Mouse (Mus musculus) cerebellum, adult 2 months (tissue): ENCODE results near the gene Heg1. TPM values are rescaled to one million over a fixed set of nuclear protein-coding genes. Genes with fewer than 3 reads are reported as not detected.

Experiments
- DNase-seq, 2 experiments: peaks; one replicate each; pipeline ENCODE4 v3.0.0; 2021
- H3K27ac ChIP-seq: fragments of 200-500 bp; 2 replicates; pipeline ENCODE4 v1.5.1; 2012; ENCODE audit warnings: low read length, control low read depth, inconsistent platforms; ENCODE audit not compliant: insufficient read depth
- H3K27me3 ChIP-seq: fragments of 200-500 bp; 2 replicates; pipeline ENCODE4 v1.6.1; 2012; ENCODE audit warnings: inconsistent platforms, mild to moderate bottlenecking, low read length, moderate library complexity; ENCODE audit not compliant: control insufficient read depth, insufficient read depth
- H3K4me1 ChIP-seq: fragments of 200-500 bp; 2 replicates; pipeline ENCODE4 v1.6.1; 2011; ENCODE audit warnings: low read length; ENCODE audit not compliant: control insufficient read depth, insufficient read depth
- H3K4me3 ChIP-seq: fragments of 200-500 bp; replicated peaks from 2 replicates; pipeline ENCODE3; 2011; ENCODE audit warnings: mild to moderate bottlenecking, low read depth, low read length, control low read depth; ENCODE audit not compliant: insufficient read depth
- CTCF ChIP-seq: fragments of 200-500 bp; IDR thresholded peaks from 2 replicates; pipeline ENCODE4 v1.5.1; 2011; ENCODE audit warnings: low read depth, mild to moderate bottlenecking, control low read depth, low read length, moderate library complexity, borderline replicate concordance; ENCODE audit not compliant: insufficient read depth
- POLR2A ChIP-seq: fragments of 200-500 bp; IDR thresholded peaks from 2 replicates; pipeline ENCODE4 v1.6.1; 2011; ENCODE audit warnings: low read length, control low read depth, borderline replicate concordance; ENCODE audit not compliant: insufficient read depth
- WGBS: fragments of 180-500 bp; shearing (Covaris S2); methylation state at CpG from one replicate; pipeline ENCODE4 v1.1.7; 2018; 5-methylcytosine and 5-hydroxymethylcytosine counted together
- polyA plus RNA-seq: library from polyadenylated mRNA; depleted of rRNA; stranded (reverse); fragments of >200 nt; gene quantifications from 2 replicates; pipeline ENCODE4 v1.2.3, GENCODE M21; 2012

The Heg1 gene
- polyA plus RNA-seq, 1 experiment, result 21.9 TPM

DNA sequence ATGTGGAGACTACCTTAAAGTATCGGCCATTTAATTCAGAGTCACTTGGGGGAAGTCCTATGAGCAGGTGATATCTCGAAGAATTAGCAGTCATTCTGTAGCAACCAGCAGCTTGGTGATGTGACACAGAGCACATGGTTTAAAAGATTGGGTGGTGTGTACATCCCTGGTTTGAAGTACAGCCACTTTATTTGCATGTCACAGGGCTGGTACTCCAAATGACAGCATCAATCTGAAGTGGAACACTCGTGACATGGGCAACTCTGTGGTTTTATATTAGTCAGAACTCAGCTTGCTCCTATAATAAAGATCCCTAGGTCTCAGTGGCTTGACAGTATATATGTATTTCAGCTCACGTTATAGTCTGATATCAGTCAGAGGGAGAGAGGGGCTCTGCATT is 11.5 kb upstream of the Heg1 start:
- Histone ChIP-seq H3K27ac (no peak overlapping the region), H3K4me1 (peaks cover 20% of the 10 kb centered on the region), H3K4me3 (no peak overlapping the region), H3K27me3 (no peaks in the 10 kb centered on the region)
- 95% methylated on average over 4 of the region's 4 CpGs for WGBS
- TF ChIP-seq CTCF, result no peak
- no peak for TF ChIP-seq POLR2A
- no peak for DNase-seq

DNA sequence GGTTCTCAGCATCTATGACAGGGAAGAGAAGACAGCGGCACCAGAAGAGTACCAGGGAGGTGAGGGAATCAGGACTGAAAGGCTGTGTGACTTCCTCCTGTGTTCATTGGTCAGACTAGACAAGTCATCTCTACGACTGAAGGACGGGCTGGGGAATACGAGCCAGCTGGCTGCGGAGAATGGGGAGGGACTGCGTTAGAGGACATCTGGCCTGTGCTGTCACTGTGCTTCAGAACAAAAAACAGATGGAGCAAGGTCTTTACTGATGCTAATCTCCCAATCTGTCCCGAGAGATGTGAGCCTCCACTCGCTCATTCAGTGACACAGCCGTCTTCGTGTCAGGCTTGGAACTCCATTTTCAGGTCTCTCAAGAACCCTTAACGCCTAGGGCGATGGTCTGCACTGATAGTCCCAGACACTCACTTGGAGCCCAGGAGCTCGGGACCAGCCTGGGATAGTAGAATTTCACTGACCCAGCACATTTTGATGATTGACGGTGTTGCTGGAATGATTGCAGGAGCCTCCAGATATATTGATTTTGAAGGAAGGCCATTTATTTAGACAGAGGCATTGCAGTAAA is 10.6 kb upstream of the Heg1 start:
- H3K27ac ChIP-seq, result no peak overlapping the region
- no peak overlapping the region for H3K4me3 ChIP-seq
- H3K4me1 ChIP-seq, result peaks cover 21% of the 10 kb centered on the region
- no peak for DNase-seq
- 61% methylated on average over 14 of the region's 14 CpGs for WGBS
- TF ChIP-seq CTCF, result no peak
- no peak for TF ChIP-seq POLR2A
- H3K27me3 ChIP-seq, result no peaks in the 10 kb centered on the region

DNA sequence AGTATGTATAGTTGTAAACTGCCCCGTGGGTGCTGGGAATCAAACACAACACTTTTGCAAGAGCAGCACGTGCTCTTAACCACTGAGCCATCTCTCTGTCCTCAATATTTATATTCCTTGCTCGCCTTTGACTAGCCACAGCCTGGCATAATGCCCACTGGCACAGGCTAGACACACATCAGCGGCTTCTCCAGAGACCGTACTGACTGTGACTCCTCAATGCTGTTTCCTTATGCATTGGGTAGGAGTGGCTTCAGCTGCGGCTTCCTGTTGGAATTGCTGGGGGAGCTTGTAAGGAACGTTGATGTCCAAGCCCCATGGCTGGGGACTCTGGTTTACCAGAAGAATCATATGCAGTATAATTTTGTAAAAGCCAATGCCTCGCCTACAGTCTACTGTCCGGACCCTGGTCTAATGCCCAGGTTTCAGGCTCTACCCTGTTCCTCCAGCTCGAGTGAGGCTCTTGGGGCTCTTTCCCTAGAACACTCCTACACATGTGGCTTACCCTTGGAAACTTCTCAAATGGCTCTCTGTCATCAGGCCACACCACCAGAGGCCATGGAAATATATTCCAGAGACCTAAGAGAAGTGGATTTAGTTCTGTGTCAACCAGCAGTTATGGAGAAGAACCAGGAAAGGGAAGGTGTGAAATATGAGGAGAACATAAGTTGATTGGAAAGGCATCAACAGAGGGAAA is 8.9 kb upstream of the Heg1 start:
- TF ChIP-seq CTCF (no peak), POLR2A (no peak)
- no peak for DNase-seq
- H3K4me3 ChIP-seq, result no peak overlapping the region
- H3K27ac ChIP-seq, result no peak overlapping the region
- no peaks in the 10 kb centered on the region for H3K27me3 ChIP-seq
- H3K4me1 ChIP-seq, result peaks cover 13% of the 10 kb centered on the region
- WGBS, result 76% methylated on average over 10 of the region's 10 CpGs

DNA sequence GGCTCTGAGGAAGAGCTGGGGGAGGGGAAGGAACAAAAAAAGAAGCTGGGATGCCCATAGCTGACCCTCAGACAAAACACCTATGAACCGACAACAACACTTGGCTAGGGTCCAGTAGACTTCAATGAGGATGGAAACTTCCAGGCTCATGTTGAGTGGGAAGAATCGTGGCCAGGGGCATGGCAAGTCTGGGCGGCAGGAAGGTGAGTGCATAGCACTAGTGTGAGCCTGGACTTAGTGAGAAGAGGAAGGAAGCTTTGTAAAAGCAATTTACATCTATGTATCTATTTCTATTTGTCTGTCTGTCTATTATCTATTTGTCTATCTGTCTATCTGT is 8.4 kb upstream of the Heg1 start:
- H3K4me3 ChIP-seq, result no peak overlapping the region
- no peaks in the 10 kb centered on the region for H3K27me3 ChIP-seq
- no peak for TF ChIP-seq CTCF
- no peak for TF ChIP-seq POLR2A
- DNase-seq, result peak in 1 of 2 experiments; percentile 10
- H3K4me1 ChIP-seq, result peaks cover 10% of the 10 kb centered on the region
- 74% methylated on average over 3 of the region's 3 CpGs for WGBS
- H3K27ac ChIP-seq, result no peak overlapping the region

DNA sequence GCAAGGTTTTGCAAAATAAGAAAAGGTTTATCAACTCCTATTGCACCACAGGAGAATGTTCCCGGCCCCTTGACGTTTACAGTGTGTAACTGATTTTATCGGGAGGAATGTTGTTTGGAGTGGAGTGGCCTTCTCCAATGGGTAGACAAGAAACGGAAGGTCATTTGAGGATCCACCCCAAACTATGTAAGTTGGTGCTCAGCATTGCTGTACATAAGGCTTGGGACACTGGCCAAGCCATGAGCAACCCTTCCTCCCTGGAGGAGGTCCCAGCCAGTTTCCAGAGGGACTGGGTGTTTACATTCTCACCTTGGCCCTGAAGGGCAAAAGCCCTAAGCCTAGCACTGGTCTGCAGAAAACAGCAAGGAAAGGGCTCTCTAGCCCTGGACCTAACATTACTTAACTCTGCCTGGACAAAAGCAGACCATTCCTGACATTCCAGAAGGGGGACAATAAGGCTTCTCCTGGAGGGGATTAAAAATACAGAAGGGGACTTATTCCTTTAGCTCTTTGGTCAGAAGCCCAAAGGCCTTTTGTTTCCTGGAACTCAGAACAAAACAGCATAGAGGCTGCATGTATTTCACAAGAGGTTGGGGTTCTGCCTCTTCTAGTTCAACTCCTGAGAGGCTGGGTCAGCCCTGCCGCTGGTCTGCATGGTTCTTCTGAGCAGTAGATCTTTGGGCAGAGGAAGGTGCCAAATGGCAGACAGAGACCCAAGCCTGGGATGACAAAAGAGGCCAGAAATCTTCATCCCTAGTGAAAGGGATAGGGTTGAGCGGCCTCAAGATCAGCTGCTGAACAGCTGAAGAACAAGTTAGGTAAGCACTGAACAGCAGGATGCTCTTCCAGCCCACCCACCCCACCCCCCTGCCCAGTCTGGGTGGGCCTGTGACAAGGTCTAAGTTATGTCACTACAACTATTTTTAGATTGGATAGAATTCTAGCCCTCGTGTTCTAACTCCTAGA is 7.5 kb upstream of the Heg1 start:
- peaks cover 10% of the 10 kb centered on the region for H3K4me1 ChIP-seq
- H3K4me3 ChIP-seq, result no peak overlapping the region
- TF ChIP-seq POLR2A, result no peak
- H3K27me3 ChIP-seq, result no peaks in the 10 kb centered on the region
- no peak for DNase-seq
- no peak overlapping the region; the same call in 1 of the 2 replicates for H3K27ac ChIP-seq
- 85% methylated on average over 7 of the region's 7 CpGs for WGBS

DNA sequence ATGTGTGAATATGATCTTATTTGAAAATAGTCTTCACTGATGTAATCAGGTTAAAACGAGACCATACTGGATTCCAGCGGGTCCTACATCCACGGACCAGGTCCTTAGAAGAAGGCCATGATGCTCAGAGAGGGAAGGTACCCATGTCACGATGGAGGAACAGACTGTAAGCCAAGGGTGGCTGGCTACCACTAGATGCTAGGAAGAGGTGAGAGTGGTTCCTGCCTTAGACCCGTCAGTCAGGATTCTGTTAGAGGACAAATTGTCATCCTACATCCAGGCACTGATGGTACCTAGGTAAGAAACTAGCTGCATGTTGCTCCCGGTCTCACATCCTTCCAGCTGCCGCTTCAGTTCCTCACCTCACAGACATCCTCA is 6.9 kb upstream of the Heg1 start:
- Histone ChIP-seq H3K27ac (no peak overlapping the region; the same call in 1 of the 2 replicates), H3K27me3 (no peaks in the 10 kb centered on the region), H3K4me1 (peaks cover 10% of the 10 kb centered on the region), H3K4me3 (no peak overlapping the region)
- WGBS, result 94% methylated on average over 7 of the region's 7 CpGs
- no peak for DNase-seq
- no peak for TF ChIP-seq POLR2A
- TF ChIP-seq CTCF, result no peak

DNA sequence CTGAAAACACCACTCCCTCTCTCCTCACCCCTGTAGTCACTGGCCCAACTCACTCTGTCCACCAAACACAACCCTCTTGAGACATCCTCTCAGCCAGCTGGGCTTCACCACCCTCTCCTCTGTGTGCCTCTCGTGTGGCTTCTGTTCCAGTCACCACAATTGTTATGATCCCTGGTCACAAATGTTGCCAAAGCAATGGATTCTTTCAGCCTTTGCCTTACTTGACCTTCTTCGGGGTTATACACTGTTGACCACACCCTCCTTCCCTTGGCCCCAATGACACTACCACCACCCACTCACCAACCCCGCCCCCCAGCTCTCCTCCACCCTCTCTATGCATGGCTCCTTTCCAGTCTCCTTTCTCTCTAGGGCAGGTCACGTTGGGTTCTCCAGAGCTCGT is 6.3 kb upstream of the Heg1 start:
- Histone ChIP-seq H3K27ac (no peak overlapping the region), H3K4me1 (peaks cover 10% of the 10 kb centered on the region), H3K27me3 (no peaks in the 10 kb centered on the region), H3K4me3 (no peak overlapping the region)
- no peak for DNase-seq
- 90% methylated on average over 5 of the region's 5 CpGs for WGBS
- no peak for TF ChIP-seq POLR2A
- no peak for TF ChIP-seq CTCF

DNA sequence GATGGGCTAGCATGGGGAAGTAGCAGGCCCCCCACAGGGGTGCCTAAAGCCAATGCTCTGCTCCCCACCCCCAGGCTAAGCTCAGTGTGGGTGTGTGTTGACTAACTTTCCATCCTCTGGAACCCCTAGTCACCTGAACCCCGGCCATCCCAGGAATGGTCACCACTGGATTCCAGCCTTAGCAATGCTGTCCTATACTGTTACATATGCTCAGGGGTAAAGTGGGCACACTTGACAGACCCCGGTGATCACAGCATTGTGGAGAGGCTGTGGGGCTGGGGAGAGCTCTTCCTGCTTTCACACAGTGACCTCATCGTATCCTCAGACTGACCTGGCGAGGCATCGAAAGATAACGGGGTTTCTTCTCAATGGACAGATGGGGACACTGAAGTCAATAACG is 3.9 kb upstream of the Heg1 start:
- no peak for TF ChIP-seq CTCF
- no peak for TF ChIP-seq POLR2A
- Histone ChIP-seq H3K27ac (no peak overlapping the region; the same call in 1 of the 2 replicates), H3K4me3 (no peak overlapping the region), H3K4me1 (peaks cover 5% of the 10 kb centered on the region; the same call in 1 of the 2 replicates), H3K27me3 (no peaks in the 10 kb centered on the region)
- WGBS, result 69% methylated on average over 7 of the region's 7 CpGs
- no peak for DNase-seq
